Mouse (Mus musculus) CH12.LX (cell line): Measurements from ENCODE around the gene Lrrc3c. TPM values are rescaled to one million over a fixed set of nuclear protein-coding genes. Genes with fewer than 3 reads are reported as not detected.

Experiments used
- DNase-seq: peaks from one replicate; pipeline ENCODE4 v3.0.0-alpha.2; 2013; ENCODE audit errors: extremely low read depth
- H3K27ac ChIP-seq: 2 replicates; pipeline ENCODE4 v1.5.1; 2012; ENCODE audit warnings: low read depth, mild to moderate bottlenecking, control low read depth, moderate library complexity; ENCODE audit not compliant: insufficient read depth
- H3K27me3 ChIP-seq: replicated peaks from 2 replicates; pipeline ENCODE3; 2012; ENCODE audit warnings: inconsistent platforms
- H3K36me3 ChIP-seq, 2 experiments: replicated peaks in 1 of 2; 2 replicates each; pipeline versions ENCODE3 to v1.6.1; 2012; ENCODE audit warnings: inconsistent platforms in 1 of 2, low read length in 1 of 2, mild to moderate bottlenecking in 1 of 2, mixed read lengths in 1 of 2, moderate library complexity in 1 of 2; ENCODE audit not compliant: control insufficient read depth in 1 of 2, insufficient read depth in 1 of 2
- H3K4me1 ChIP-seq, 2 experiments: 2 replicates each; pipeline ENCODE4 v1.6.1; 2012; ENCODE audit warnings: inconsistent platforms in 1 of 2, moderate library complexity in 1 of 2; ENCODE audit not compliant: insufficient read depth in 2 of 2, control insufficient read depth in 1 of 2
- H3K4me2 ChIP-seq: 2 replicates; pipeline ENCODE4 v1.6.1; 2012; ENCODE audit warnings: low read depth, mild to moderate bottlenecking, control low read depth; ENCODE audit not compliant: poor library complexity, insufficient read depth, severe bottlenecking
- H3K4me3 ChIP-seq, 3 experiments: fragments of 150-350 bp in 1 of 3; sonication (generic) in 1 of 3; replicated peaks in 1 of 3; 2 replicates each; pipeline versions ENCODE3 to v1.5.1; 2011 to 2012; ENCODE audit warnings: low read depth in 2 of 3, low read length in 2 of 3, mild to moderate bottlenecking in 2 of 3, moderate library complexity in 2 of 3, control low read depth in 1 of 3, improper control_type of control experiment in 1 of 3, inconsistent platforms in 1 of 3, mixed read lengths in 1 of 3; ENCODE audit not compliant: poor library complexity in 1 of 3
- H3K79me2 ChIP-seq: replicated peaks from 2 replicates; pipeline ENCODE4 v1.6.1; 2012; ENCODE audit warnings: mild to moderate bottlenecking, moderate library complexity; ENCODE audit not compliant: control insufficient read depth, poor library complexity, insufficient read depth, severe bottlenecking; ENCODE audit errors: extremely low read depth
- H3K9ac ChIP-seq: 2 replicates; pipeline ENCODE4 v1.6.1; 2012; ENCODE audit warnings: low read depth, mild to moderate bottlenecking, control low read depth, moderate library complexity; ENCODE audit not compliant: insufficient read depth
- H3K9me3 ChIP-seq: replicated peaks from 2 replicates; pipeline ENCODE3; 2012; ENCODE audit warnings: low read length, inconsistent platforms, mixed read lengths
- BHLHE40 ChIP-seq: IDR thresholded peaks from 2 replicates; pipeline ENCODE4 v1.6.1; 2011; ENCODE audit warnings: mild to moderate bottlenecking, low read depth, low read length, improper control_type of control experiment
- CHD1 ChIP-seq: IDR thresholded peaks from 2 replicates; pipeline ENCODE4 v1.6.1; 2012; ENCODE audit warnings: low read depth, low read length, improper control_type of control experiment, inconsistent platforms
- CHD2 ChIP-seq: IDR thresholded peaks from 2 replicates; pipeline ENCODE4 v1.6.1; 2011; ENCODE audit warnings: low read length, improper control_type of control experiment
- CTCF ChIP-seq, 2 experiments: IDR thresholded peaks in 1 of 2; conservative IDR thresholded peaks in 1 of 2; 2 replicates each; pipeline ENCODE4 v1.5.1; 2011 to 2012; ENCODE audit warnings: low read depth in 2 of 2, low read length in 2 of 2, improper control_type of control experiment in 1 of 2, inconsistent platforms in 1 of 2, mild to moderate bottlenecking in 1 of 2, moderate library complexity in 1 of 2
- E2F4 ChIP-seq: IDR thresholded peaks from 2 replicates; pipeline ENCODE4 v1.6.1; 2011; ENCODE audit warnings: low read depth, low read length, improper control_type of control experiment; ENCODE audit not compliant: insufficient replicate concordance
- ELF1 ChIP-seq: IDR thresholded peaks from 2 replicates; pipeline ENCODE4 v1.6.1; 2014; ENCODE audit warnings: low read depth, mild to moderate bottlenecking, inconsistent platforms, low read length, improper control_type of control experiment
- EP300 ChIP-seq: IDR thresholded peaks from 2 replicates; pipeline ENCODE4 v1.6.1; 2011; ENCODE audit warnings: low read length, improper control_type of control experiment
- IRF4 ChIP-seq: IDR thresholded peaks from 2 replicates; pipeline ENCODE4 v1.6.1; 2014; ENCODE audit warnings: low read depth, mild to moderate bottlenecking, inconsistent platforms, low read length, improper control_type of control experiment
- JUN ChIP-seq: IDR thresholded peaks from 2 replicates; pipeline ENCODE4 v1.6.1; 2011; ENCODE audit warnings: low read depth, mild to moderate bottlenecking, low read length, improper control_type of control experiment, moderate library complexity; ENCODE audit not compliant: insufficient read depth
- MAX ChIP-seq: IDR thresholded peaks from 2 replicates; pipeline ENCODE4 v1.6.1; 2011; ENCODE audit warnings: low read length, improper control_type of control experiment
- MAZ ChIP-seq: IDR thresholded peaks from 2 replicates; pipeline ENCODE4 v1.6.1; 2012; ENCODE audit warnings: low read depth, mild to moderate bottlenecking, inconsistent platforms, low read length, improper control_type of control experiment, moderate library complexity
- NRF1 ChIP-seq: IDR thresholded peaks from 2 replicates; pipeline ENCODE4 v1.6.1; 2014; ENCODE audit warnings: low read depth, mild to moderate bottlenecking, inconsistent platforms, low read length, improper control_type of control experiment, moderate library complexity
- RAD21 ChIP-seq: IDR thresholded peaks from 2 replicates; pipeline ENCODE4 v1.6.1; 2011; ENCODE audit warnings: low read depth, mild to moderate bottlenecking, low read length, improper control_type of control experiment, moderate library complexity
- SIN3A ChIP-seq: IDR thresholded peaks from 2 replicates; pipeline ENCODE4 v1.6.1; 2012; ENCODE audit warnings: low read length, improper control_type of control experiment, inconsistent platforms
- SMC3 ChIP-seq: IDR thresholded peaks from 2 replicates; pipeline ENCODE4 v1.6.1; 2011; ENCODE audit warnings: low read depth, low read length, improper control_type of control experiment
- UBTF ChIP-seq: IDR thresholded peaks from 2 replicates; pipeline ENCODE4 v1.6.1; 2012; ENCODE audit warnings: low read depth, mild to moderate bottlenecking, inconsistent platforms, low read length, improper control_type of control experiment, moderate library complexity
- USF2 ChIP-seq: conservative IDR thresholded peaks from 2 replicates; pipeline ENCODE4 v1.6.1; 2011; ENCODE audit warnings: low read depth, low read length, improper control_type of control experiment
- ZMIZ1 ChIP-seq: IDR thresholded peaks from 2 replicates; pipeline ENCODE4 v1.6.1; 2012; ENCODE audit warnings: low read depth, mild to moderate bottlenecking, inconsistent platforms, low read length, improper control_type of control experiment
- dilution Hi-C: fragments of 300-500 bp; cut with MboI; formaldehyde crosslinking; loops from 2 replicates; pipeline ENCODE4 v1.14.3; 2020; ENCODE audit warnings: low sequenced_read_pairs; ENCODE audit not compliant: extremely low pct_unique_long_range_greater_than_20kb, extremely low pct_ligation_motif_present
- in situ Hi-C: fragments of 300-500 bp; cut with MboI; formaldehyde crosslinking; loops from 3 replicates; pipeline ENCODE4 v1.14.3; 2019; ENCODE audit warnings: low sequenced_read_pairs, low pct_ligation_motif_present, low pct_unique_long_range_greater_than_20kb, mixed read lengths
- polyA plus RNA-seq: library from polyadenylated mRNA; unstranded; fragments of >175 nt; gene quantifications from 2 replicates; pipeline ENCODE4 v1.2.1, GENCODE M21; 2012; ENCODE audit warnings: low read depth; ENCODE audit not compliant: insufficient read length
- total RNA-seq, 2 experiments: library from RNA; depleted of rRNA; stranded (reverse); fragments of 300-350 nt in 1 of 2; fragments of >200 nt in 1 of 2; gene quantifications; 2 replicates each; pipeline ENCODE4 v1.2.3; 2012 to 2014

Gene Lrrc3c
- total and polyA plus RNA-seq, 3 experiments: not detected

DNA sequence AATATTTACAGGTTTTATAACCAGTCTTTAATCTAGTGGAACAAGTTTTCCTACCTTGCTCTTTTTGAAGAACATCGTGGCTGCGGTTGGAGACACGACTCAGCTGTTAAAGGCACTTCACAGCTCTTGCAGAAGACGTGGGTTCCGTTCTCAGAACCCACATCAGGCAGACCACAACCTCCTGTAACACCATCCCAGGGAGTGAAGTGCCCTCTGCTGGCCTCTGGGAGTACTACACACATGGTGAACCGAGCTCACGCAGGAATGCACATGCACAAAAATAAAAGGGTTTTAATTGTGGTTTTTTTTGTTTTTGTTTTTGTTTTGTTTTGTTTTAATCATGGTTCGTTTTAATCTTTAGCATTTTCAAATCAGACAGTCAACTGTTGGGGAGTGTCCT, 29.8 kb upstream of the Lrrc3c start:
- no peak overlapping the region for H3K9ac ChIP-seq
- no peaks in the 10 kb centered on the region for H3K36me3 ChIP-seq
- no peak overlapping the region for H3K27ac ChIP-seq
- no peaks in the 10 kb centered on the region for H3K27me3 ChIP-seq
- H3K4me1 ChIP-seq: peaks cover 0 to 4% of the 10 kb centered on the region in 2 experiments; a peak in 1 of 4 replicates
- H3K9me3 ChIP-seq: peaks cover 4% of the 10 kb centered on the region
- in situ Hi-C loops: no loop called here
- no peak overlapping the region for H3K4me2 ChIP-seq
- TF ChIP-seq SMC3 (peak; percentile 68), RAD21 (peak; percentile 57), CTCF (conservative IDR thresholded peaks at IDR 0.05 in 1 of 2, IDR thresholded peaks at IDR 0.05 in 1 of 2; ENCODE audit: low read depth in 2 of 2, low read length in 2 of 2) (peak; percentile 29 to 63; a peak in 3 of 4 replicates), UBTF (no peak)
- H3K79me2 ChIP-seq: no peaks in the 10 kb centered on the region
- DNase-seq: peak; percentile 47
- dilution Hi-C loops: no loop called here
- H3K4me3 ChIP-seq: no peak overlapping the region

DNA sequence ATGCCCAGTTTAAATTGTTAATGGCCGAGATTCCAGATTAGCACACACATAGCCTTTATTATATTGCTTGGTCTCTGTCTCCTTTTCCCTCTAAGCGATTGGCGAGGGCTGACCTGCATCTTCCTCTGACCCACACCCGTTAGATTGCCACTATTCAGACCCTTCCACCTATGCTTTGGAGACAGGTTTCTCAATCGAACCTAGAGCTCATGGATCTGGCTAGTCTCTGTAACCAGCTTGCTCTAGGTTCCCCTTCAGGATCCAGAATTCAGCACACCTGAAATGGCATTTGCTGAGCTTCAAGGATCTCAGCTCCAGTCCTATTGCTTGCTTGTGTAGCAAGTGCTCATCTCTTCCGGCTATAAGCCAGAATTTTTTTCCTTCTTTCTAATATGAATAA, 28.6 kb upstream of the Lrrc3c start:
- TF ChIP-seq CHD1: no peak
- TF ChIP-seq JUN: no peak
- no peak for TF ChIP-seq ZMIZ1
- no peak for TF ChIP-seq CTCF (conservative IDR thresholded peaks at IDR 0.05 in 1 of 2, IDR thresholded peaks at IDR 0.05 in 1 of 2; ENCODE audit: low read depth in 2 of 2, low read length in 2 of 2)
- TF ChIP-seq RAD21: no peak
- no peak for TF ChIP-seq E2F4
- TF ChIP-seq SMC3: no peak
- no peak for TF ChIP-seq NRF1
- no peak for TF ChIP-seq ELF1
- no peak for TF ChIP-seq USF2
- TF ChIP-seq IRF4: no peak
- no peak for TF ChIP-seq EP300
- TF ChIP-seq MAZ: no peak
- no peak for TF ChIP-seq CHD2
- no peak for TF ChIP-seq BHLHE40
- no peak for TF ChIP-seq MAX
- TF ChIP-seq SIN3A: no peak
- TF ChIP-seq, all 38 proteins: peak for 0
- Histone ChIP-seq H3K4me3 (no peak overlapping the region), H3K9me3 (peaks cover 4% of the 10 kb centered on the region), H3K36me3 (no peaks in the 10 kb centered on the region), H3K79me2 (no peaks in the 10 kb centered on the region), H3K27ac (no peak overlapping the region), H3K27me3 (no peaks in the 10 kb centered on the region), H3K9ac (no peak overlapping the region), H3K4me2 (no peak overlapping the region), H3K4me1 (no peaks in the 10 kb centered on the region)
- in situ Hi-C loops (no loop called here), dilution Hi-C loops (no loop called here)
- no peak for DNase-seq
